In genomic region chr7:127213485-127213884, GRCm38 (mm10) we compare ENCODE assay signal across 10 mouse cellular contexts. TPM values are rescaled to one million over a fixed set of nuclear protein-coding genes. Genes with fewer than 3 reads are reported as not detected.
DNase-seq lines count a peak whose midpoint lies in the region; TF ChIP-seq lines count a peak whose summit lies in the region.
"Had no signal": no experiment of that assay in that cellular context is flagged by ENCODE, and none has a peak within 500 bp of the region (broad histone marks: within the 10 kb centered on the region; RNA-seq: fewer than 3 reads in every experiment).

No protein-coding gene starts in this region.

- H3K4me1 ChIP-seq in kidney, adult 2 months (ENCODE audit: control insufficient read depth, insufficient read depth, low read length) = no peaks in the 10 kb centered on the region; the same call in 1 of the 2 replicates

- no peaks in the 10 kb centered on the region for H3K36me3 ChIP-seq in kidney, adult 2 months (ENCODE audit: control insufficient read depth, insufficient read depth, low read length)
- H3K36me3 ChIP-seq: embryonic facial prominence, embryonic 13.5 days; neural tube, embryonic 13.5 days had no signal

- peak; percentile 68 for TF ChIP-seq CTCF in kidney, adult 2 months (conservative IDR thresholded peaks at IDR 0.05; ENCODE audit: insufficient read depth, insufficient read length, low read depth, low read length)

- H3K4me3 ChIP-seq in kidney, adult 2 months (ENCODE audit: insufficient read depth, low read depth, low read length) = no peak overlapping the region
- H3K4me3 ChIP-seq: neural tube, embryonic 13.5 days had no signal

- H3K27ac ChIP-seq in kidney, adult 2 months (ENCODE audit: insufficient read depth, low read depth, low read length) = no peak overlapping the region
- H3K27ac ChIP-seq: embryonic facial prominence, embryonic 13.5 days; neural tube, embryonic 13.5 days had no signal

- H3K27me3 ChIP-seq in kidney, adult 2 months (replicated peaks; ENCODE audit: control insufficient read depth, insufficient read depth, low read length) = no peaks in the 10 kb centered on the region

- no peak for TF ChIP-seq POLR2A in kidney, adult 2 months (IDR thresholded peaks at IDR 0.05; ENCODE audit: low read depth, low read length)

- 32% methylated on average over 7 of the region's 7 CpGs for WGBS in kidney, adult 2 months

- DNase-seq in kidney, adult 2 months = peak; percentile 60
- DNase-seq in kidney, adult 18-20 months = no peak
- DNase-seq in ES-CJ7 (ENCODE audit: low read depth, low spot score) = peak; percentile 86
- peak; percentile 72 for DNase-seq in brain, adult 2 months (ENCODE audit: low read depth, low spot score)
- peak; percentile 67 for DNase-seq in lung, postnatal 10 days
- DNase-seq in ovary, postnatal 14 days (ENCODE audit: low spot score) = no peak
- DNase-seq in left cerebral cortex, adult 9 months (ENCODE audit: low spot score in 2 of 2) = no peak
- DNase-seq in frontal cortex, postnatal 25 days (ENCODE audit: low spot score in 2 of 2) = no peak

RNA-seq across cellular contexts. Expression of gene Mylpf, which starts 4.8 kb away (rescaled TPM):
- 0.33 and 90.1 TPM in 2 replicates for polyA plus RNA-seq in kidney, adult 2 months (2012; rRNA removed)

RNA-seq across cellular contexts. Expression of gene Tbc1d10b, which starts 5.2 kb away (rescaled TPM):
- polyA plus RNA-seq in kidney, adult 2 months (2012; rRNA removed) = 26.8 and 28.5 TPM in 2 replicates

RNA-seq across cellular contexts. Expression of gene Cd2bp2, which starts 17.6 kb away (rescaled TPM):
- 26.9 and 33.6 TPM in 2 replicates for polyA plus RNA-seq in kidney, adult 2 months (2012; rRNA removed)

RNA-seq across cellular contexts. Expression of gene Zfp553, which starts 19.4 kb away (rescaled TPM):
- 7.9 and 9.6 TPM in 2 replicates for polyA plus RNA-seq in kidney, adult 2 months (2012; rRNA removed)

RNA-seq across cellular contexts. Expression of gene Sept1, which starts 19.4 kb away (rescaled TPM):
- polyA plus RNA-seq in kidney, adult 2 months (2012; rRNA removed) = 24.1 and 38.4 TPM in 2 replicates

Comparison
In these comparisons a context has a peak if more than half of its experiments do, and no peak if none do; other contexts are left out.
1. DNase-seq: peak in kidney, adult 2 months (single experiment), ES-CJ7 (single experiment), brain, adult 2 months (single experiment) and lung, postnatal 10 days (single experiment); none in kidney, adult 18-20 months (single experiment), ovary, postnatal 14 days (single experiment), left cerebral cortex, adult 9 months (0 of 2) and frontal cortex, postnatal 25 days (0 of 2).